ENCODE assay signal across 9 mouse cellular contexts in the genomic region with DNA sequence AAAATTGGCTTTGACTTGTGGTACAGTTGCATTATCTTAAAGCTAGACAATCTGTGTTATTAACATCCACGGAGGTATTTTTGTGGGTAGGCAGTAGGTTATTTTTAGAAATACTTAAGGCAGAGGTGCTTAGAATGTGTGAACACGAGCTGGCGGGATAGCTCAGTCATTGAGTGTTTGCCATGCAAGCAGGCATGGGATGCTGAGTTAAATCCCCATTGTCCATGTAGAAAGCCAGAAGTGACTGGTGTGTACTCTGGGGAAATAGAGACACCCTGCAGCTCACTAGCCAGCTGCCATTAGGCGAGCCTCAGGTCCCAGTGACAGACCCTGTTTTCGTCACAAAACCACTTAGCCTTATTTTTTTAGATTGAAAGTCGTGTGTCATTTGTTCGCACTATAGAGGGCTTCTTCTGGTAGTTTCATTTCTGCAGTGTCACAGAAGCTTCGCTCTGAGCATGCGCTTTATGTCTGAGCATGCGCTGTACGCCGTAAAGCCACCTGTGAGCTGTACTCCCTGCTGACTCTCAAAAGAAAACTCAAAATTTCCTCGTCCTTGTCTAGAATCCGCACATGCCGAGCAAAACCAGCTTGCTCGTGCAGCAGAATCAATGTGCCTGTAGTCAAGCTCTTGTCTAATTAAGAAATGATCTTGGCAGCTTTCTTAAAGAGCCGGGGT. TPM values are rescaled to one million over a fixed set of nuclear protein-coding genes. Genes with fewer than 3 reads are reported as not detected.
DNase-seq lines count a peak whose midpoint lies in the region; TF ChIP-seq lines count a peak whose summit lies in the region.
"Had no signal": no experiment of that assay in that cellular context is flagged by ENCODE, and none has a peak within 500 bp of the region (broad histone marks: within the 10 kb centered on the region; RNA-seq: fewer than 3 reads in every experiment).

No protein-coding gene starts in this region.

- peak overlapping the region; percentile 46 for H3K4me3 ChIP-seq in olfactory bulb, adult 2 months (ENCODE audit: insufficient read depth, low read depth, low read length)

- 26% methylated on average over 17 of the region's 17 CpGs for WGBS in olfactory bulb, adult 2 months

- DNase-seq in spleen, adult 12 weeks (ENCODE audit: low spot score), result peak; percentile 15
- no peak for DNase-seq in spleen, postnatal 4 days (ENCODE audit: low spot score in 2 of 2)
- DNase-seq in frontal cortex, adult 2 months (ENCODE audit: extremely low spot score in 1 of 2, low spot score in 1 of 2), result peak; percentile 66 to 86
- DNase-seq in layer of hippocampus, postnatal 10 days (ENCODE audit: low spot score in 2 of 2), result peak; percentile 41 to 67
- DNase-seq in gastrocnemius, adult 8-10 months (ENCODE audit: low spot score in 2 of 2), result no peak
- no peak for DNase-seq in neural tube, embryonic 10.5 days (ENCODE audit: extremely low spot score, low spot score)
- no peak for DNase-seq in urinary bladder, postnatal 4 days (ENCODE audit: low spot score in 2 of 2)

- TF ChIP-seq POLR2A in olfactory bulb, adult 2 months (IDR thresholded peaks at IDR 0.05; ENCODE audit: insufficient read depth, low read depth, low read length), result no peak

- peaks cover 6% of the 10 kb centered on the region for H3K4me1 ChIP-seq in olfactory bulb, adult 2 months (ENCODE audit: control insufficient read depth, insufficient read depth, low read length)

- H3K27ac ChIP-seq in olfactory bulb, adult 2 months (ENCODE audit: insufficient read depth, low read depth, low read length), result peak overlapping the region; percentile 66
- H3K27ac ChIP-seq: kidney, postnatal 0 days had no signal

- no peak for TF ChIP-seq CTCF in olfactory bulb, adult 2 months (IDR thresholded peaks at IDR 0.05; ENCODE audit: insufficient read depth, low read depth, low read length)

RNA-seq across cellular contexts. Expression of a gene that starts 58.5 kb away (rescaled TPM):
- polyA plus RNA-seq in frontal cortex, adult 2 months (2012; rRNA removed), result 27.4 and 28.1 TPM in 2 replicates
- total RNA-seq in layer of hippocampus, postnatal 10 days (2021), result 10 to 100 TPM; 53.8 to 55.6 TPM
- 155 TPM in 1 of 2 replicates, not detected in the other for polyA plus RNA-seq in olfactory bulb, adult 2 months (2012; ENCODE audit: insufficient read depth, insufficient read length, low replicate concordance, missing spikeins)
- under 1 TPM; 0.19 to 0.75 (median 0.31) TPM for total RNA-seq in gastrocnemius, adult 8-10 months (2022)

Comparison
In these comparisons a context has a peak if more than half of its experiments do, and no peak if none do; other contexts are left out.
1. DNase-seq: peak in spleen, adult 12 weeks (single experiment), frontal cortex, adult 2 months (2 of 2) and layer of hippocampus, postnatal 10 days (2 of 2); none in spleen, postnatal 4 days (0 of 2), gastrocnemius, adult 8-10 months (0 of 2), neural tube, embryonic 10.5 days (single experiment) and urinary bladder, postnatal 4 days (0 of 2).
2. RNA of a gene that starts 58.5 kb away (total RNA-seq): 53.8 to 55.6 TPM in layer of hippocampus, postnatal 10 days; 0.19 to 0.75 TPM in gastrocnemius, adult 8-10 months; every median in the first group is over 10 times any median in the second.